Mouse (Mus musculus) heart, adult 2 months (tissue): Measurements from ENCODE around the gene Psmg4.

Experiments used
- EP300 ChIP-seq: fragments of 200-500 bp; IDR thresholded peaks from 2 replicates; pipeline ENCODE4 v1.6.1; 2011; ENCODE audit warnings: low read depth, low read length, control low read depth; ENCODE audit not compliant: insufficient read depth
- POLR2A ChIP-seq: fragments of 200-500 bp; IDR thresholded peaks from 2 replicates; pipeline ENCODE4 v1.6.1; 2011; ENCODE audit warnings: mild to moderate bottlenecking, low read depth, low read length, control low read depth; ENCODE audit not compliant: insufficient read depth

DNA sequence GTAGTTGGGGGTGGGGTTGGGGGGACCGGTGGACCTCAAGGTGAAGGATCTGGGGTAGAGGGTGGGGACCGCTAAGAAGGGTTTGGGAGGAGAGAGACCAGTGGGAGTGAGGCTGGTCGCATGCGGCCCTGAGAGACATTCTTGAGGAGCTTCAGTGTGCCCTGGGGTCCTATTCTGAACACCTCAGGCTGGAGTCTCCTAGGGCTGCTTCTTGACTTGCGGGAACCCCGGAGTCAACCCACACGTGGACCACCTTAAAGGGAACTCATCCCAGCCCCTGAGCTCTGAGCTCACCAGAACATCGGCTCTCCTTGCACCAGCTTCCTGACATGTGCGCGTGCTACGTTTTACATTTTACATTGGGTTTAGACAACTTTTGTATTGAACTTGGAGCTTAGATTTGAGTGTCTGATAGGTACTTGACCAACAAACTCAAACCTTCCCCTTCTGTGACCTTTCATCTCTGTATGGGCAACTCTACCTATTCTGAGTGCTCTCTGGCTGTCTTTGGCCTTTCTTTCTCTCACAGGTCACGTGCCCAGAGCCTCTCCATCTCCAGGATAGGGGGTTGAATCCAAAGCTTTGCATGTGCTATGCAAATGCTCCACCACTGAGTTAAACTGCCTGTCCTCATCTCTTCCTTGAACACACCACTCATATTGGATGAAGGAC, 676 bp downstream of the Psmg4 start:
- no peak for TF ChIP-seq POLR2A
- no peak for TF ChIP-seq EP300
